Mouse (Mus musculus): ENCODE data around the gene Rprd1b. TPM values are rescaled to one million over a fixed set of nuclear protein-coding genes. Genes with fewer than 3 reads are reported as not detected.
A peak's percentile ranks its signal among the peaks of the same experiment; 100 is the strongest.

The Rprd1b gene
- polyA plus RNA-seq, 1 experiment = 13.6 TPM

- H3K4me3 ChIP-seq (ENCODE audit: extremely low read depth, insufficient read depth, insufficient read length) = peak overlapping the region; percentile 56; the same call in 1 of the 2 replicates
- DNase-seq (ENCODE audit: low read depth in 1 of 2, low spot score in 2 of 2) = no peak
- no peak for TF ChIP-seq CTCF (IDR thresholded peaks at IDR 0.05; ENCODE audit: extremely low read depth, insufficient read depth, insufficient read length, insufficient replicate concordance)
- no peak for TF ChIP-seq POLR2A (IDR thresholded peaks at IDR 0.05; ENCODE audit: low read depth, low read length)
- no peaks in the 10 kb centered on the region for H3K27me3 ChIP-seq (ENCODE audit: control insufficient read depth, insufficient read depth, low read length)
- no peaks in the 10 kb centered on the region for H3K36me3 ChIP-seq (ENCODE audit: control insufficient read depth, insufficient read depth, low read length)
- 0 out of 2 replicates have a peak overlapping the region, but pooled peaks have one; percentile 53 for H3K27ac ChIP-seq (ENCODE audit: insufficient read depth, low read length)
- H3K4me1 ChIP-seq (ENCODE audit: control insufficient read depth, insufficient read depth, insufficient read length) = 0 out of 2 replicates have a peak, but pooled peaks cover 2% of the 10 kb centered on the region
- WGBS = 85% methylated on average over 5 of the region's 5 CpGs
Measured at GRCm38 (mm10) chr2:158145528-158146065, 117.3 kb downstream of the Rprd1b start.

- TF ChIP-seq CTCF (IDR thresholded peaks at IDR 0.05; ENCODE audit: extremely low read depth, insufficient read depth, insufficient read length, insufficient replicate concordance) (peak; percentile 69), POLR2A (IDR thresholded peaks at IDR 0.05; ENCODE audit: low read depth, low read length) (no peak)
- 0 out of 2 replicates have a peak, but pooled peaks cover 2% of the 10 kb centered on the region for H3K4me1 ChIP-seq (ENCODE audit: control insufficient read depth, insufficient read depth, insufficient read length)
- peak within 1 kb of the TSS; percentile 53; the same call in 1 of the 2 replicates for H3K27ac ChIP-seq (ENCODE audit: insufficient read depth, low read length)
- DNase-seq (ENCODE audit: low read depth in 1 of 2, low spot score in 2 of 2) = peak; percentile 47 to 88
- WGBS = 4% methylated on average over 33 of the region's 33 CpGs
- peak within 1 kb of the TSS; percentile 56 for H3K4me3 ChIP-seq (ENCODE audit: extremely low read depth, insufficient read depth, insufficient read length)
- no peaks in the 10 kb centered on the region for H3K27me3 ChIP-seq (ENCODE audit: control insufficient read depth, insufficient read depth, low read length)
- no peaks in the 10 kb centered on the region for H3K36me3 ChIP-seq (ENCODE audit: control insufficient read depth, insufficient read depth, low read length)
Measured at GRCm38 (mm10) chr2:158146223-158146622, 117.9 kb downstream of the Rprd1b start, which contains the start of gene Tgm2. Gene Tgm2 (minus strand): TSS chr2:158146436.

DNA sequence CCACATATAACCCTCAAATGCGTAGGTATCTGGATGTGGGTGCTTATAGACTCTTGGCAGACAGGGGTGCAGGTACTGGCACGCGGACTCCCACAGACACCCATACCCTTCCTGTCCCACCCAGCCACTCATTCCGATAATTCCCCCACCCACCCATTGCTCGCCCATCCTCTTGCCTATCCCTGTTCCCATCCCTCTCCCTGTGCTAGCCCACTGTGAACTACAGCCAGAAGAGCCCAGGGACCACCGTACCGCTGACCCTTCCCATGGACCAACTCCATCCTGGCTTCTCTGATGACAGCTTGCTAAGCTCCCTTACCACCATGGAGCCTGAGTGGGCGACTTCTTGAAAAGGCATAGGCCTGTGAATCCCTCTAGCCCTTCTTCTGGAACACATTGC, 118.7 kb downstream of the Rprd1b start:
- Histone ChIP-seq H3K36me3 (ENCODE audit: control insufficient read depth, insufficient read depth, low read length) (no peaks in the 10 kb centered on the region), H3K27me3 (ENCODE audit: control insufficient read depth, insufficient read depth, low read length) (no peaks in the 10 kb centered on the region), H3K4me1 (ENCODE audit: control insufficient read depth, insufficient read depth, insufficient read length) (0 out of 2 replicates have a peak, but pooled peaks cover 2% of the 10 kb centered on the region), H3K27ac (ENCODE audit: insufficient read depth, low read length) (no peak overlapping the region), H3K4me3 (ENCODE audit: extremely low read depth, insufficient read depth, insufficient read length) (no peak overlapping the region)
- TF ChIP-seq POLR2A (IDR thresholded peaks at IDR 0.05; ENCODE audit: low read depth, low read length) = no peak
- TF ChIP-seq CTCF (IDR thresholded peaks at IDR 0.05; ENCODE audit: extremely low read depth, insufficient read depth, insufficient read length, insufficient replicate concordance) = no peak
- WGBS = 92% methylated on average over 8 of the region's 8 CpGs
- DNase-seq (ENCODE audit: low read depth in 1 of 2, low spot score in 2 of 2) = no peak

DNA sequence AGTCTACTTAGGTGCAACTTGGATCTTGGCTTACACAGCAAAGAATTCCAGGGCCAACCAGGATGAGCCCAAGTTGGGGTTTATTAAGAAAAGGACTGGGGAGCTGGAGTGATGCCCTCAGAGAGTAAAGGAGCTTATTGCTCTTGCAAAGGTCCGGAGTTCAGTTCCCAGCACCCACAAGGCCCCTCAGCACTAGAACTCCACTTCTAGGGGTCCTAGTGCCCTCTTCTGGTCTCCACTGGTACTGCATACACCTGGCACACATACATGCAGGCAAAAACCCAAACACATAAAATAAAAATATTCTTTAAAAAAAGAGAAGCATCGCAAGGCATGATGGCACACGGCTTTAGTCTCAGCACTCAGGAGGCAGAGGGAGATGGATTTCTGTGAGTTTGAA, 122.8 kb downstream of the Rprd1b start:
- H3K36me3 ChIP-seq (ENCODE audit: control insufficient read depth, insufficient read depth, low read length) = no peaks in the 10 kb centered on the region
- TF ChIP-seq POLR2A (IDR thresholded peaks at IDR 0.05; ENCODE audit: low read depth, low read length) (no peak), CTCF (IDR thresholded peaks at IDR 0.05; ENCODE audit: extremely low read depth, insufficient read depth, insufficient read length, insufficient replicate concordance) (no peak)
- WGBS = 97% methylated on average over 3 of the region's 3 CpGs
- DNase-seq (ENCODE audit: low read depth in 1 of 2, low spot score in 2 of 2) = no peak
- H3K27me3 ChIP-seq (ENCODE audit: control insufficient read depth, insufficient read depth, low read length) = no peaks in the 10 kb centered on the region
- no peak overlapping the region for H3K27ac ChIP-seq (ENCODE audit: insufficient read depth, low read length)
- no peak overlapping the region for H3K4me3 ChIP-seq (ENCODE audit: extremely low read depth, insufficient read depth, insufficient read length)
- peaks cover 13% of the 10 kb centered on the region; the same call in 1 of the 2 replicates for H3K4me1 ChIP-seq (ENCODE audit: control insufficient read depth, insufficient read depth, insufficient read length)

- no peaks in the 10 kb centered on the region for H3K27me3 ChIP-seq (ENCODE audit: control insufficient read depth, insufficient read depth, low read length)
- no peak overlapping the region for H3K4me3 ChIP-seq (ENCODE audit: extremely low read depth, insufficient read depth, insufficient read length)
- TF ChIP-seq POLR2A (IDR thresholded peaks at IDR 0.05; ENCODE audit: low read depth, low read length) (no peak), CTCF (IDR thresholded peaks at IDR 0.05; ENCODE audit: extremely low read depth, insufficient read depth, insufficient read length, insufficient replicate concordance) (no peak)
- WGBS = 70% methylated on average over 6 of the region's 6 CpGs
- no peaks in the 10 kb centered on the region for H3K36me3 ChIP-seq (ENCODE audit: control insufficient read depth, insufficient read depth, low read length)
- DNase-seq (ENCODE audit: low read depth in 1 of 2, low spot score in 2 of 2) = no peak
- peaks cover 12% of the 10 kb centered on the region; the same call in 1 of the 2 replicates for H3K4me1 ChIP-seq (ENCODE audit: control insufficient read depth, insufficient read depth, insufficient read length)
- no peak overlapping the region for H3K27ac ChIP-seq (ENCODE audit: insufficient read depth, low read length)
Measured at GRCm38 (mm10) chr2:158152685-158153309, 124.5 kb downstream of the Rprd1b start.

- H3K36me3 ChIP-seq (ENCODE audit: control insufficient read depth, insufficient read depth, low read length) = no peaks in the 10 kb centered on the region
- peak in 1 of 2 experiments; percentile 35 for DNase-seq (ENCODE audit: low read depth in 1 of 2, low spot score in 2 of 2)
- H3K27me3 ChIP-seq (ENCODE audit: control insufficient read depth, insufficient read depth, low read length) = no peaks in the 10 kb centered on the region
- TF ChIP-seq CTCF (IDR thresholded peaks at IDR 0.05; ENCODE audit: extremely low read depth, insufficient read depth, insufficient read length, insufficient replicate concordance) (no peak), POLR2A (IDR thresholded peaks at IDR 0.05; ENCODE audit: low read depth, low read length) (no peak)
- 2% methylated on average over 22 of the region's 22 CpGs for WGBS
- no peak overlapping the region for H3K27ac ChIP-seq (ENCODE audit: insufficient read depth, low read length)
- peaks cover 12% of the 10 kb centered on the region; the same call in 1 of the 2 replicates for H3K4me1 ChIP-seq (ENCODE audit: control insufficient read depth, insufficient read depth, insufficient read length)
- H3K4me3 ChIP-seq (ENCODE audit: extremely low read depth, insufficient read depth, insufficient read length) = peak overlapping the region; percentile 39; the same call in 1 of the 2 replicates
Measured at GRCm38 (mm10) chr2:158153728-158154343, 125.5 kb downstream of the Rprd1b start.

Measured in spleen, adult 2 months (tissue).